21 mouse cellular contexts compared by ENCODE assay signal in genomic region chr6:112320679-112321078, GRCm38 (mm10). TPM values are rescaled to one million over a fixed set of nuclear protein-coding genes. Genes with fewer than 3 reads are reported as not detected.
DNase-seq lines count a peak whose midpoint lies in the region; ATAC-seq lines count a peak whose summit lies in the region.
"Had no signal": no experiment of that assay in that cellular context is flagged by ENCODE, and none has a peak within 500 bp of the region (broad histone marks: within the 10 kb centered on the region; RNA-seq: fewer than 3 reads in every experiment).

No protein-coding gene starts in this region.

- no peak overlapping the region for H3K27ac ChIP-seq in forebrain, embryonic 16.5 days (ENCODE audit: low read length)
- no peak overlapping the region for H3K27ac ChIP-seq in forebrain, embryonic 14.5 days (ENCODE audit: low read depth, low read length)
- H3K27ac ChIP-seq: forebrain, embryonic 10.5 days; heart, embryonic 13.5 days; hindbrain, embryonic 10.5 days; intestine, embryonic 15.5 days; kidney, embryonic 15.5 days; limb, embryonic 12.5 days; macrophage had no signal

- no peak overlapping the region for H3K4me3 ChIP-seq in forebrain, embryonic 16.5 days (replicated peaks; ENCODE audit: low read length)
- H3K4me3 ChIP-seq in forebrain, embryonic 14.5 days (ENCODE audit: low read depth, low read length) = no peak overlapping the region
- H3K4me3 ChIP-seq: forebrain, embryonic 10.5 days; heart, embryonic 13.5 days; hindbrain, embryonic 10.5 days; intestine, embryonic 15.5 days; kidney, embryonic 15.5 days; limb, embryonic 12.5 days had no signal

- intact Hi-C loops in left cerebral cortex, postnatal 10 days (cut with DNase I) = no loop called here

- H3K9ac ChIP-seq in forebrain, embryonic 16.5 days (replicated peaks; ENCODE audit: low read depth, low read length) = no peak overlapping the region
- no peak overlapping the region for H3K9ac ChIP-seq in forebrain, embryonic 14.5 days (ENCODE audit: low read length)
- H3K9ac ChIP-seq: heart, embryonic 13.5 days; intestine, embryonic 15.5 days; kidney, embryonic 15.5 days; limb, embryonic 12.5 days had no signal

- H3K9me3 ChIP-seq in forebrain, embryonic 16.5 days (ENCODE audit: control insufficient read depth, low read length) = no peaks in the 10 kb centered on the region
- no peaks in the 10 kb centered on the region for H3K9me3 ChIP-seq in forebrain, embryonic 14.5 days (replicated peaks; ENCODE audit: control insufficient read depth, low read length)
- H3K9me3 ChIP-seq: forebrain, embryonic 10.5 days; heart, embryonic 13.5 days; hindbrain, embryonic 10.5 days; intestine, embryonic 15.5 days; kidney, embryonic 15.5 days; limb, embryonic 12.5 days had no signal

- H3K4me1 ChIP-seq in forebrain, embryonic 16.5 days (replicated peaks; ENCODE audit: control insufficient read depth, insufficient read depth, low read length) = no peaks in the 10 kb centered on the region
- no peaks in the 10 kb centered on the region for H3K4me1 ChIP-seq in forebrain, embryonic 14.5 days (ENCODE audit: control insufficient read depth, insufficient read depth, low read length)
- H3K4me1 ChIP-seq: forebrain, embryonic 10.5 days; heart, embryonic 13.5 days; hindbrain, embryonic 10.5 days; intestine, embryonic 15.5 days; kidney, embryonic 15.5 days; limb, embryonic 12.5 days had no signal

- WGBS in forebrain, embryonic 16.5 days = 39% methylated on average over 5 of the region's 5 CpGs
- 43% methylated on average over 5 of the region's 5 CpGs for WGBS in forebrain, embryonic 14.5 days

- DNase-seq in forebrain, embryonic 14.5 days (ENCODE audit: low spot score) = no peak
- DNase-seq in lung, postnatal 10 days = peak; percentile 40
- no peak for DNase-seq in lung, postnatal 14 days
- DNase-seq in adipocyte (ENCODE audit: low spot score) = peak; percentile 13
- no peak for DNase-seq in urinary bladder, postnatal 36 days (ENCODE audit: low spot score in 2 of 2)
- DNase-seq in layer of hippocampus, postnatal 25 days (ENCODE audit: extremely low spot score in 1 of 2, low spot score in 1 of 2) = no peak
- no peak for DNase-seq in left cerebral cortex, postnatal 10 days (ENCODE audit: extremely low spot score in 1 of 2, low spot score in 2 of 2)
- DNase-seq: B cell, adult 2 months; cerebellum, postnatal 14 days; midbrain, embryonic 14.5 days; right cerebral cortex, postnatal 4 days had no signal

- H3K4me2 ChIP-seq in forebrain, embryonic 16.5 days (ENCODE audit: low read length) = no peak overlapping the region
- H3K4me2 ChIP-seq in forebrain, embryonic 14.5 days (ENCODE audit: low read length) = no peak overlapping the region
- H3K4me2 ChIP-seq: heart, embryonic 13.5 days; intestine, embryonic 15.5 days; kidney, embryonic 15.5 days; limb, embryonic 12.5 days had no signal

- ATAC-seq in forebrain, embryonic 16.5 days = 0 out of 2 replicates have a peak, but pooled peaks have one; percentile 20
- ATAC-seq in forebrain, embryonic 14.5 days = no peak
- ATAC-seq: activated CD4-positive, CD25-positive, alpha-beta regulatory T cell, adult 4 months; intestine, embryonic 15.5 days had no signal

- no peaks in the 10 kb centered on the region for H3K36me3 ChIP-seq in forebrain, embryonic 16.5 days (ENCODE audit: control insufficient read depth, insufficient read depth)
- H3K36me3 ChIP-seq in forebrain, embryonic 14.5 days (ENCODE audit: control insufficient read depth, insufficient read depth, low read length) = no peaks in the 10 kb centered on the region
- H3K36me3 ChIP-seq: forebrain, embryonic 10.5 days; G1E; hindbrain, embryonic 10.5 days; intestine, embryonic 15.5 days had no signal

- H3K27me3 ChIP-seq in forebrain, embryonic 16.5 days (replicated peaks; ENCODE audit: control insufficient read depth, insufficient read depth, low read length) = no peaks in the 10 kb centered on the region
- no peaks in the 10 kb centered on the region for H3K27me3 ChIP-seq in forebrain, embryonic 14.5 days (replicated peaks; ENCODE audit: control insufficient read depth, insufficient read depth, low read length)
- H3K27me3 ChIP-seq: heart, embryonic 13.5 days; intestine, embryonic 15.5 days; kidney, embryonic 15.5 days; limb, embryonic 12.5 days had no signal

RNA-seq across cellular contexts. Expression of gene Lmcd1, which starts 47.1 kb away (rescaled TPM):
- polyA plus RNA-seq in forebrain, embryonic 16.5 days (2015; fragmentation: Nextera tagmentation; extraction: Ambion mirVana) = 10.6 and 13.6 TPM in 2 replicates
- 16.2 and 16.7 TPM in 2 replicates for polyA plus RNA-seq in forebrain, embryonic 14.5 days (2014; fragmentation: Nextera tagmentation; extraction: Ambion mirVana)
- 1 to 10 TPM; 7.3 to 8.4 TPM for total RNA-seq in layer of hippocampus, postnatal 25 days (2021)
- 10 to 100 TPM; 15.3 to 15.6 TPM for total RNA-seq in left cerebral cortex, postnatal 10 days (2021)
- polyA plus RNA-seq: activated CD4-positive, CD25-positive, alpha-beta regulatory T cell, adult 4 months; G1E; macrophage had no signal

Comparison
In these comparisons a context has a peak if more than half of its experiments do, and no peak if none do; other contexts are left out.
1. DNase-seq: peak in lung, postnatal 10 days (single experiment) and adipocyte (single experiment); none in forebrain, embryonic 14.5 days (single experiment), lung, postnatal 14 days (single experiment), urinary bladder, postnatal 36 days (0 of 2), layer of hippocampus, postnatal 25 days (0 of 2) and left cerebral cortex, postnatal 10 days (0 of 2).